Mouse (Mus musculus) E14TG2a.4 (cell line): ENCODE measurements at regions not wholly inside any gene's neighbourhood (a gene's known extent, or its start where the extent isn't known, plus 50 kb on each side); places are given as distances from the start of the nearest gene placed in this dataset.

Experiments used
- CTCF ChIP-seq: conservative IDR thresholded peaks from 2 replicates; pipeline ENCODE4 v1.5.1; 2014; ENCODE audit warnings: low read length
- NANOG ChIP-seq: IDR thresholded peaks from 2 replicates; pipeline ENCODE4 v1.6.1; 2014; ENCODE audit warnings: borderline replicate concordance, low read length, mixed read lengths
- POU5F1 ChIP-seq: IDR thresholded peaks from 2 replicates; pipeline ENCODE4 v1.6.1; 2014; ENCODE audit warnings: low read length, borderline replicate concordance

DNA sequence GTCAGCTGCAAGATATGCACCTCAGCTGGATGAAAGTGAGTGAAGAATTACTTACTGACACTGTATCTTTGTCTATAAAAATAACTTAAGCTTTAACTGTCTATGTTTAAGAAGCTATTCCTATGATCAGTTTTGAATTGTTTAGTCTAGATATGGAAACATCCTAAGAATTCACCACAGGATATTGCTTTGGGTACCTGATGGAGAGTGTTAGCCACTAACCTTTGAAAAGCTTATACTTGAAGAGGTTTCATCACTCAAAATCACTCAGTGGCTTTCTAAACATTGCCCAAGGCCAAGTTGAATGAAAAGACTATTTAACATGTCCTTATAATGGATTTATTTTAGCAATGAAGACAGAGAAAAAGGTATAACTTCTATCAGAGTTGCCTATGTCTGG lies 111.6 kb upstream of the Kcnab1 start:
- TF ChIP-seq CTCF: no peak
- TF ChIP-seq NANOG: no peak
- no peak for TF ChIP-seq POU5F1
